Mouse (Mus musculus) myocyte (in vitro differentiated cells): ENCODE results near the gene Helz.

ENCODE experiments used
- POLR2A ChIP-seq: IDR thresholded peaks from one replicate; pipeline ENCODE4 v1.6.1; 2011; ENCODE audit warnings: low read depth, mild to moderate bottlenecking, control low read depth, moderate library complexity; ENCODE audit not compliant: insufficient read length
- TCF12 ChIP-seq: IDR thresholded peaks from one replicate; pipeline ENCODE4 v1.6.1; 2011; ENCODE audit warnings: mild to moderate bottlenecking, control low read depth; ENCODE audit not compliant: poor library complexity, insufficient read depth, severe bottlenecking

GRCm38 (mm10) chr11:107667542-107667941, 119.8 kb downstream of the Helz start:
- TF ChIP-seq POLR2A = no peak
- TF ChIP-seq TCF12 = no peak
